Mouse (Mus musculus): ENCODE data around the gene Npff. TPM values are rescaled to one million over a fixed set of nuclear protein-coding genes. Genes with fewer than 3 reads are reported as not detected.
A peak's percentile ranks its signal among the peaks of the same experiment; 100 is the strongest.

Gene Npff
- total RNA-seq, 2 experiments from 2014 or later, result 2.8 TPM; not detected in 1

GRCm38 (mm10) chr15:102520416-102520815 is 4.3 kb downstream of the Npff start:
- ATAC-seq (ENCODE audit: poor library complexity, severe bottlenecking), result no peak

- ATAC-seq (ENCODE audit: poor library complexity, severe bottlenecking), result no peak
Observed at GRCm38 (mm10) chr15:102519211-102520141, 5.3 kb downstream of the Npff start.

- no peak for ATAC-seq (ENCODE audit: poor library complexity, severe bottlenecking)
Observed at GRCm38 (mm10) chr15:102518859-102519201, 5.9 kb downstream of the Npff start.

- ATAC-seq (ENCODE audit: poor library complexity, severe bottlenecking), result peak; percentile 81
Observed at GRCm38 (mm10) chr15:102517976-102518858, 6.5 kb downstream of the Npff start, which contains the start of gene Tarbp2. Gene Tarbp2 (plus strand): TSS chr15:102518192.

GRCm38 (mm10) chr15:102517631-102517975 is 7.1 kb downstream of the Npff start:
- no peak for ATAC-seq (ENCODE audit: poor library complexity, severe bottlenecking)

- no peak for ATAC-seq (ENCODE audit: poor library complexity, severe bottlenecking)
Observed at GRCm38 (mm10) chr15:102516728-102517404, 7.9 kb downstream of the Npff start, which contains the start of gene Map3k12. Gene Map3k12 (minus strand): TSS chr15:102517064.

GRCm38 (mm10) chr15:102516293-102516692 is 8.4 kb downstream of the Npff start:
- no peak for ATAC-seq (ENCODE audit: poor library complexity, severe bottlenecking)

- ATAC-seq (ENCODE audit: poor library complexity, severe bottlenecking), result no peak
Observed at GRCm38 (mm10) chr15:102515791-102516190, 9.0 kb downstream of the Npff start.

GRCm38 (mm10) chr15:102515261-102515660 is 9.5 kb downstream of the Npff start:
- no peak for ATAC-seq (ENCODE audit: poor library complexity, severe bottlenecking)

- no peak for ATAC-seq (ENCODE audit: poor library complexity, severe bottlenecking)
Observed at GRCm38 (mm10) chr15:102513004-102513403, 11.7 kb downstream of the Npff start.

- ATAC-seq (ENCODE audit: poor library complexity, severe bottlenecking), result no peak
Observed at GRCm38 (mm10) chr15:102512471-102512870, 12.3 kb downstream of the Npff start.

GRCm38 (mm10) chr15:102512010-102512409 is 12.7 kb downstream of the Npff start:
- no peak for ATAC-seq (ENCODE audit: poor library complexity, severe bottlenecking)

GRCm38 (mm10) chr15:102511285-102511833 is 13.4 kb downstream of the Npff start:
- no peak for ATAC-seq (ENCODE audit: poor library complexity, severe bottlenecking)

GRCm38 (mm10) chr15:102510590-102511284 is 14.0 kb downstream of the Npff start:
- peak; percentile 89 for ATAC-seq (ENCODE audit: poor library complexity, severe bottlenecking)

- ATAC-seq (ENCODE audit: poor library complexity, severe bottlenecking), result peak; percentile 30
Observed at GRCm38 (mm10) chr15:102510110-102510509, 14.6 kb downstream of the Npff start.

- no peak for ATAC-seq (ENCODE audit: poor library complexity, severe bottlenecking)
Observed at GRCm38 (mm10) chr15:102508336-102508735, 16.4 kb downstream of the Npff start.

- ATAC-seq (ENCODE audit: poor library complexity, severe bottlenecking), result no peak
Observed at GRCm38 (mm10) chr15:102507561-102507960, 17.2 kb downstream of the Npff start.

GRCm38 (mm10) chr15:102506864-102507263 is 17.9 kb downstream of the Npff start:
- ATAC-seq (ENCODE audit: poor library complexity, severe bottlenecking), result no peak

GRCm38 (mm10) chr15:102506464-102506830 is 18.3 kb downstream of the Npff start:
- no peak for ATAC-seq (ENCODE audit: poor library complexity, severe bottlenecking)

Data from megakaryocyte, adult 5-6 weeks (primary cell).